Mouse (Mus musculus) layer of hippocampus, postnatal 10 days (tissue): Measurements from ENCODE around the gene Pklr. TPM values are rescaled to one million over a fixed set of nuclear protein-coding genes. Genes with fewer than 3 reads are reported as not detected.

Experiments
- DNase-seq, 2 experiments: peaks; one replicate each; pipeline ENCODE4 v3.0.0; 2021; ENCODE audit warnings: low spot score in 2 of 2
- long read RNA-seq: library from polyadenylated mRNA; stranded (forward); transcript quantifications from one replicate; pipeline ENCODE4 v2.0.0, GENCODE M21; 2023
- total RNA-seq, 2 experiments: library from RNA; stranded (reverse); gene quantifications; 2 replicates each; pipeline ENCODE4 v1.2.3; 2021

The Pklr gene
- total RNA-seq = under 1 TPM; 0.22 to 0.48 TPM
- long read RNA-seq = 0 reads

DNA sequence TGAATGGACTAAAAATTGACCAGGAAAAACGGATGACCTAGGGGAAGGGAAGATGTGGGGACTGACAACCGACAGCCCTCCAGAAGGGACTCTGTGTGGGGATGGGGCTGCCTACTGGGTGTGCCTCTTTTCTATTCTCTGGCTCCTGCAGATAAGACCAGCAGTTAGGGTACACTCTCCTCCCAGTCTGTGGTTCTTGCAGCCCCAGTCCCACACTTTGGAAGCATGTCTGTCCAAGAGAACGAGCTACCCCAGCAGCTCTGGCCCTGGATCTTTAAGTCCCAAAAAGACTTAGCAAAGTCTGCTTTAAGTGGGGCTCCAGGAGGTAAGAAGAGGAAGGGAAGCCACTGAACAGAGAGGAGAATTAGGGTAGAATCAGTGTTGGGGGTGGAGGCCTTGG is at the start of gene Pklr:
Gene Pklr (plus strand): TSS at position 185 of the 400 bp plus-strand sequence.
- no peak for DNase-seq

DNA sequence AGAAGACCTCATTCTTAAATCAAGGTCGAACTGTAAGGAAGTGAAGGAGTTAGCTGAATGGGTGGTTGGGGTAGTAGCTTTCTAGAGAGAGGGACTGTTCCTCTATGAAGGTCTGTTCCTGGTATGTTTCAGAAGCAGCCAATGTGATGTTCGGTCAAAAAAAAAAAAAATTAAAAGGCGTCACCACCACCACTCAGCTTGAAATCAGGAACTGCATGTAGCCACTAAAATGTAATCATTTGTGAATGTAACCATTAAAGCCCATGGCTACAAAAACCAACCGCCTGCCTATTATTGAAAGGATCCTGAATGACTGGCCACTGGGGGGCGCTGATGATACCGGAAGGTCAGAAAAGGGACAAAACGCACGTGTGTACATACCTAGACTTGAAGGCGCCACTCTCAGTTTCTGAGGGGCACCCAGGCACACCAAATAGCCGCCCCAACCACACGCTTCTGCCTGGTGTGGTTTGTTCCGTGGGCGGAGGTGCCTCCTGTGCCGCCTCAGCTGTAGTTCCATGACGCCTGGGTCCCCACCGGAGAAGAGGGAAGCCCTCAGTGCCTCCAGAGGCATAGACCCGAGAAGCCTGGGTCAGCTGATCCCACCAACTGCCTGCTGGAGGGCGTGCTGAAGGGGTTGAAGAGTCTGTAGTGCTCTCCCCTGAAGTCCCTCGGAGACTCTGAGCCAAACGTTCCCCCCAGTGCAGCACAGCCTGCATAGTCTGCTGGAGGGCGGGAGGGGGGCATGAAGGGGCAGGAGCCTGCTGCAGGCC is 48.4 kb upstream of the Pklr start:
- peak; percentile 85 to 87 for DNase-seq

DNA sequence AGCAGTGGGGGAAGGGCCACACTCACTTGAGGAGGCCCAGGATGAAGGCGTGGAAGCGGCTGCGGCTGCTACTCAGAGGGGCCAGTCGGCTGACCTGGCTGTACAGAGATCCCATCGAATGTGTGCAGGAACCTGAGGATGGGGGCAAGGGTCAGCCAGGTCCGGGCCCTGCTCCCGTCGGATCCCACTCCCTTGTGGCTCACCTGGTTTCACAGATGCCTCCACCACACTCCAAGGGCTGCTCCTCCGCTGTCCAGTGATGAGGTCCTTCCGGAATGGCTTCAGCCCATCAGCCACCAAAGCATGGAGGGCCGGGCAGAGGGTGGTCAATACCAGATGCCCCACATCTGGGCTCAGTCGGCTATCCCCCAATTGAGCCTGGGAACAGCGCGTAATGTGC is 47.0 kb upstream of the Pklr start:
- no peak for DNase-seq

DNA sequence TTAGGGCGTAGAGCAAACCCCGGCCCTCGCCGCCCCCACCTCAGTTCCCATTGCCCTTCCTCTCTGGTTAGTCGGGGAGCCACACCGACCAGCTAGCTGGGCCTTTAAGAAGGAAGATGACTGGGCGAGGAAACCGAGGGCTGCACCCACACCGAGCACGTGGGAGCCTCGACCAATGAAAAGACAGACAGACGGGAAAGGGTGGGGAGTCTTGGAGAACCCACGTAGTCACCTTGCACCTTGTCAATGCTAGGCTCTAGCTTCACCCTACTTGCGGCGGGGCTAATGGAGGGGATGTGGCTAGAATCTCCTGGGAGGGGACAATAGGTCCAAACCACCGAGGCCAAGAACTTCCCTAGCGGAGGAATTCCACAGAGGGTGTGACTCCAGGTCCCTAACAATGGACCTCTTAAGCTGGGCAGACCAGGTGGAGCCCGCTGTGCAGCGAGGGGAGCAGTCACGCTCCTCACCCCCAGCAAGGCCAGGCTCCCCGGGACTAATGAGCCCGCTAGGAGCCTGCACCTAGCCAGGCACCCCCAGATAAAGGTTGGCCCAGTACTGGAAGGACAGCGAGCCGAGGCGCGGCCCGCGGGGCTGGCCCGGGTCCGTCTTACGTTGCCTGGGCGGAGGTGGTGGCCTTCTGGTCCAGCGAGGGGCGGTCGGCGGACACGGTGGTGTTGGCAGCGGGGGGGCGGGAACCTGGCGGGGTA is 45.9 kb upstream of the Pklr start:
- DNase-seq = peak; percentile 72 to 82

DNA sequence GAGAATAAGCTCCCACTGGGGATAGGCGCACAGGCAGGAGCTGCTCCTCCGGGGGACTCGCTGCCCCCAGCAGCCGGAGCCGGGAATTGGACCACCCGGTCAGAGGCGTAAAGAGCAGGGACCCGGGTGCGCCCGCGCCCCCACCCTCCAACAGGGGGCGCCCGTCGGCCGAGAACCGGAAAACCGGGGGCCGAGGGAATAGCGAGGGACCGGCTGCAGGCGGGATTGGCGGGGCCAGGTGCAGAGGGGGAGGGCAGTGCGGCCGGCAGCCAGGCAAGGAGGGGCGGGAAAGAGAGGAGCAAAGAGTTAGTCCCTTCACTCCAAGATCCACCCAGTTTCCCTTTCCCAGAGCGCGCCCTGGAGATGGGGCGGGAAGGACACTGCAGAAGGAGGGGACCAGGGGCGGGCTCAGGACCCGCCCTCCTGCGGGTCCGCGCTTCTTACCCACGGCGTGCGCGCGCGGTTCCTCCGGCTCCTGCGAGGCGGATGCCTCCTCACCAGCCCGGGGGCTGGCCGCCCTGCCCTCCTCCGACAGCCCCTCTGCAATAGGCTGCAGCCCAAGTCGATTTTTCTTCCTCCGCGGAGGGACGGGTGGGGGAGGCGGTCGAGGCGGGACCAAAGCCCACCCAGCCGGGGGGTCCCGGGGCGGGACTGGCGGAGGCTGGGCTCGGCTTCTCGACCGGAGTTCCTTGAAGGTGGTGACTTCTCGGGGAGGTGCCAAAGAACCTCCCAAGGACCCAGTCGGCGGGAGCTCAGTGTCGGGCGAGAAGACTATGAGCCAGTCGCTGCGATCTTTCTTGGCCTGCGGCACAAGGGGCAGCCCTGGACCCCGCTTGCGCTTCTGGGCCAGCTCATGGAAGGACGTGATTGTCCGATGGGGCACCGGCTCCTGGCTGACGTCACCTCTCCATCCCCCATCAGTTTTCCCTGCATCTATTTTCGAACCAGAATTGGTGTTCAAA is 45.0 kb upstream of the Pklr start:
- peak; percentile 86 to 90 for DNase-seq

DNA sequence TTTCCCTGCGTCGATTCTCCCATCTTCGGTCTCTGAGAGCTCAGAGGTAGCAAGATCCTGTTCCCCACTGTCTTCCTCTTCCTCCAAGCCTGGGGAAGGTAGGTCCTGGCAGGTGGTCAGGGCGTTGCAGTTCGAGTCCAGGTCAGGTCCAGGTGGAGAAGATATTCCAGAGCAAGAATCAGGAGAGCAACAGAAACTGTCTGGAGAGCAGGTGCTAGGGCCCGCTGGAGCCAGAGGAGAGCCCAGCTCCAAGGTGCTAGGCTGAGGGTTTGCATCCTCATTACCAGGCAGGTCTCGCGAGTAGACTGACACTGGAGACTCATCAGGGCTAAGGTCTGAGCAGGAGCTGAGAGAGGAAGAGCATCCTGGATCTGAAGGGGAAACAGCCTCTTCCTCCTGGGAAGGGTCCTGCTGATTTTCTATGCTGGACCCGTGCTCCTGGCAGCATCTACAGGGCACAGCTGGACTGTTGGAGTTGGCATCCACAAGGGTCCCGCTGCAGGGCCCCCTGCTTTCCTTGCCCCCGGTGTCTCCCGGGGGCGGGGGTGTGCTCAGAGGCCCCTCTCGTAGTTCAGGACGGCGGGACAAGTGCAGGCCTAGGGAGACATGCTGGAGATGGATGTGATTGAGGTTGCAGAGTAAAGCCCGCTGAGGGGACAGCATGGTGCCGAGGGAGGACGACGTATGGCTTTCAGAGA is 44.0 kb upstream of the Pklr start:
- DNase-seq = no peak

DNA sequence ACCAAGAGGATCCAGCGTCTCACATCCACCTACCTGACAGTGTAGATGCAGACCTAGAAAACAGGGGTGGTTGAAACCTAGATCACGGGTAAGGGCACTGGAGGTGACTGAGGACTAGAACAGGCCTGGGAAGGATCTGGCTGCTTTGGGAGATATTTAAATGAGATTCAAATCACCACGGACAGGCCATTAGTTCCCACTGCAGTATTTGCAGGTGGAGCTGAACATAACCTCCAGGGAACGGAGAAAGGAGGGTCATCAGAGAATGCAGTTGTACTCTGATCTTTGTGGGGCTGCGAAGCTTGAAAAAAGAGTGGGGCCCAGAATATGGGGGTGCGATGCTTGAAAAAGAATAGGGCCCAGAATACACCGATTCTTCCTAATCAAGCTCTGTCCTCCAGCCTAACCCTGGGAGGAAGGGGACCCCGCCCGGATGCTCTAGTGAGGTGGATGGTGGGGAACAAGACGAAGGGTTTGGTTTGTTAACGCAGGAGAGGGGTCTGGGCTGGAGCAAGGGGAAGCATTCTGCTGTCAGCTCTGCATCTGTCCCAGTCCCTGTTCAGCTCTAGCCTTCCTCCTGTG is 43.3 kb upstream of the Pklr start:
- DNase-seq = no peak

DNA sequence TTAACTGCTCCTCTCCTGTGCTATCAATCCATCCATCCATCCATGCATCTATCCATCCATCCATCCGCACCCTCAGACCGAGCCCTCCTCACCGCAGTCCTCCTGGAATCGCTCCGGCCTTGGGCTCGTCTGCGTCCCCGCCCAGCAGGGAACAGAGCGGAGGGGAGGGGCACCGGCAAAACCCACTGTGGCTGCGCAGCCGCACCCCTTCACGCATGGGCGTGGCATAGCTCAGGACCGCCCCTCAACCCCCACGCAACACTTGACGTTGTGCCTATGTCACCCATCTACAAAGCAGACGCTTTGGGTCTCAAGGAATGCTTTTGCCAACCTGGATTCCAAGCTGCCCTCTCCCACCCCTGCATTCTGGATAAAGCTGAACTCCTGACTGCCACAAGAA is 42.8 kb upstream of the Pklr start, which contains the start of gene Rusc1:
Gene Rusc1 (minus strand): TSS at position 137 of the 400 bp plus-strand sequence.
- DNase-seq = peak; percentile 86 to 92

DNA sequence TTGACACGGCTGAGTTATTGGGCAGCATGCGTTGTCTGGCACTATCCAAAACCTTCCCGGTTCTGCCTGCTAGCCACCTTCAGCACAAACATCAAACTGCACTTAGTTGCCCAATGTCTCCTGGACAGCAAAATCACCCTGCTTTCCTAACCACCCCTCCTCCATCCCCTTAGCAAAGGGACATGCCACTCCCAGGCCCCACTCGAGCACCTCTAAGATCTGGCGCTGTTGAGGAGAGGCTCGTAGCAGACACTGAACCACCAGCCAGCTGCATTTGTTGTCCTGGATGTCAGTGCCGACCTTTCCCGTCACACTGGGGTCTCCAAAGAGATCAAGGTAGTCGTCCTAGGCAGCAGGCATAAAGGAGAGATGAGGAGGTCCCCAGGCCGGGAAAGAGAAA is 41.9 kb upstream of the Pklr start:
- DNase-seq = no peak

DNA sequence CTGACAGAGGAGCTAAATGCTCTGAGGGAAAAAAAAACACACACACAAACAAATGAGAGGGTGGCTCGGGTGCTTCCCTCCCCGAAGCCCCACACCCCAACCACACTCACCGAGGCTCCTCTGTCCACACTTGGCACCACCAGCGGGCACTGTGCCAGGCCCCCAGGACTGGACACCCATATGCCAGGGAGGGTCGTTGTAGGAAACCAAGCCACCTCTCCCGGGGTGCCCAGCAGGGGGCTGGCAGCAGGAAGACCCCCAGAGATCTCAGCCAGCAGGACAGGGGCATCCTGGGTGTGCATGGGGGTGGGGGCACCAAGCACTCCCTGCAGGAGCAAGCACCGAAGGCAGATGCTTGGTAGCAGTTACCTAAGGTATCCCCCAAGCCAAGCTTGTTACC is 35.1 kb upstream of the Pklr start, which contains the start of gene Gm43738:
Gene Gm43738 (minus strand): TSS at position 289 of the 400 bp plus-strand sequence.
- DNase-seq = peak in 1 of 2 experiments; percentile 49

DNA sequence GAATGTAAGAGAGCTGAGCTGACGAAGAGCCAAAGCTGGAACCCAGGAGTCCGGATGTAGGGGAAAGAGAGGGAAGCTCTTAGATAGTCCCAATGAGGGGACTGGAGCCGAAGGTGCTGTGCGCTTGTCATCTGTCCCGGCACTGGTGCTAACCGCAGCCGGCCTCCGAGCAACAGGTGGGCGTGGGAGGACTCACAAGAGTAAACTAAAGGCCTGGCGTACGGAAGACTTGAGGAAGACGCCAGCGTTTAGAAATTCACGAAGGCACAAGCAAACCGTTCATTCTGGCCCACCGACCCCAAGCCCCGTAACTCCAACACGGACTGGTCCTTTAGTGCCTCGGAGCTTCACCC is 34.5 kb upstream of the Pklr start:
- DNase-seq = no peak

DNA sequence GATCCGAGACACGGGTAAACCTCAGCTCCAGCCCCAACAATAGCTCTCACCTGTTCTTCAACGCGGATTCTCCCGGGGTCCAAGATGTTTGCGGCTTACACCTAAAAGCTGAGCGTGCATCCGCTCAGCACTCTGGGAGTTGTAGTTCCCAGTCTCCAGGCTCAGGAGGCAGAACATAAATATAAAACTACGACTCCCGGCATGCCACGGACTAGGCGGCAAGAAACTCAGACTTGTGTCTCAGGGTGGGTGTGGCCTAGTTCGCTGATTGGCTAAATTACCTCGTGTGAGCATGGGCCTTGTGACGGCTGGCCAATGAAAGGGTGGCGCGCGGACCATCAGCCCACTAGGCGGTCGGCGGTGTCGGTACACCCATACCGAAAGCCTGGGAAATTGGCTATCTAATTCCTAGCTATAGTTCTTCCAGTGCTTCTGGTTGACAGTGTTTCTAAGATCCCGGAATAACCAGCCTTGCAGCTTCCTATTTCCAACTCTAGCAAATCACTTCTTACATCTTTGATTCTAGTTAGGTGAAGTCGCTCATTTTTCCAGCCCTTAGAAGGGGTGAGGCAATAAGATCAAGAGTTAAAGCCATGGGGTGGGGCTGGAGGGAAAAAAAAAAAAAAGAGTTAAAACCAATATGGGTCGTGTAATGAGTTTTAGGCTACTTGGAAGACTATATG is 34.0 kb upstream of the Pklr start, which contains the start of gene Fdps:
Gene Fdps (minus strand): TSS at position 148 of the 683 bp plus-strand sequence.
- DNase-seq = peak; percentile 88 to 93

DNA sequence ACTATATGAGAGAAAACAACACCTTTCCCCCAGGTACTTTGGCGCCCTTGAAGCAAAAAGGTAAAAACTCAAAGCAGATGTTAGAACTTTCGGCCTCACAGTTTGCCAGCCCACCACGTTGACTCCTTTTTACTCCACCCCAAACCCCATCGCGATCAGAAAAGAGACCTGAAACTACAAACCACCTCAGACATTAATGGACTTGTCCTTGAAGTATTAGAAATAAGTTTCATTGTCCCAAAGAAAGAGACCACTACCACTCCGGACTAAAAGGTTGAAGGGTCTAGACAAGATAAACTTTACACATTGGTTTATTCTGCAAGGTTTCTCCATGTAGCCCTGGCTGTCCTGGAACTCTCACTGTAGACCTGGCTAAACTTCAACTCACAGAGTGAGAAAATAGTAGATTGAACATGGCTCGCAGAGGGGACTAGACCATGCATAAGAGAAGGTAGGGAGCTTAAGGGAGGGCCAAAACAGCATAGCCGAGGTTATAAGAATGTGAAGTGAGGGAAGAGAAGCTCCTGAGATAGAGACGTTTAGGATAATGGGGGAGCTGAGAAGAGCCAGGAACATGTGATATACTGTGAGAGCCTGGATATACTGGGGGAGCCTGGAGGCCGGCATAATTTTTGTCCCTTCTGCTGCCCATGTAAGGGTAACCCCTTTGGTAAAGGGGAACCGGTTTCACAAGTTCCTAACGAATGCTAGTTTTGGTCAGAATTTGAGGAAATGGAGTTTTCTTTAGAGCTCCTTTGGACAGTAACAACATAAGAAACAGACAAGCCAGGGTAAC is 33.2 kb upstream of the Pklr start:
- DNase-seq = no peak

DNA sequence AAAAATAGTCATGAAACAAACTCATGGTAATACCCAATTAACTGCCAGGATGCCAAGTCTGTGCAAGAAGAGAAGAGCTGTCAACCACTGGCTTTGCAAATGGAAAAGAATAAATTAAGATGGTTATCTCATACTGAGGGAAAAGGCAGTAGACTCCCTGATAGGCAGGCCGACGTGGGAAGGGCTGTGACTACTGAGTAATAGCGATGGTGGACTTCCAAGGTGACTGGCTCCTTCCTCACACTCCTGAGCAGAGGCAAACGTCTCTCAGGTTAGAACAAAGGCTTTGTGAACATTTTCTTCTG is 32.7 kb upstream of the Pklr start:
- no peak for DNase-seq

DNA sequence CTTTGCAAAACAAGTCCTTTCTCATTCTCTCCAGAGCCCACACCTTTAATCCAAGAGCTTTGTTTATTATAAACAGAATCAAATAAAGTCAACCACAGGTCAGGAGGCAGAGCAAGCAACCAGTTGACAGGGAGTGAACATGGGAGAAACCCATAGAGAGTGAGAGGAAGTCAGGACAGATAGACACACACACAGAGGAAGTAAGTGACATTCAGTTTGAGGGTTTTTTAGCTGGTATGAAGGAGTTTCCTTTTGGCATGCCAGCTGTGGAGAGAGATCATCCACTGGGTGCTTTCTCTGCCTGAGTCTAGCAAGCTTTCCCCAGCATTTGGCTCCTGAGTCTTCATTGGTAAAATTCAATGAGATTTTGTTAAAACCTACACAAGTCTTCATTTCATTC is 29.1 kb upstream of the Pklr start:
- no peak for DNase-seq

DNA sequence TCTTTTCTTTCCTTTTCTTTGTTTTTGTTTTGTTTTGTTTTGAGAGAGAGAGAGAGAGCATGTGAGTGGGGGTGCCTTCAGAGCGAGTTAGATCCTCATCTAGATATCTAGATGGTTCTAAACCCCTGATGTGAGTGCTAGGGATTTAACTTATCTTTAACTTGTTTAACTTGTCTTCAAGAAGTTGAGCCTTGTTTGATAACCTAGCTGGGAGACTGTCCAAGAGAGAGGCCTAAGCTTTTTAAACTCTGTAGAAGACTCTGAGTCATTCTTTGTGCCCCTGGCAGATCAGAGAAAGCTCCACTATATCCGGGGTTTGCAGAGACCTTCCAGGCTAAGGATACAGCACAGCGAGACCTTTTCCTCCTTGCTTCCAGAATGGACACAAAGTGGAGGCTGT is 28.4 kb upstream of the Pklr start:
- no peak for DNase-seq

DNA sequence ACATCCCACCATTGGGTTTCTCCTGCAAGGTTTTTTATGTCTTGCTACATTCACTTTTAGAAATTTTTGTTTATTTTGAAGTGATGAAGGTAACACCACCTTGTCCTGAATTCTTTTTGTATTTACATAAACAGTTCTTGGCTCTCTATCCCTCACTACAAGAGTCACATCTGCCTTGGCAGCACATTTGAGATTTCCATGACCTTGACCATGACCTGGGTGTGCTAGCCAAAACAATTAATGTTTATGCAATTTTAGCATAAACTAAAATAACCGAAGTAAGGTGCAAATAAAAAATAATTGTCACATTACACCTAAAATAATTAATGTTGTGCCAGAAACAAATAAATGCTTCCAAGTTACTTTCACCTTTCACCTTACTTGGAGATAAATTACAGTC is 27.8 kb upstream of the Pklr start:
- DNase-seq = no peak

DNA sequence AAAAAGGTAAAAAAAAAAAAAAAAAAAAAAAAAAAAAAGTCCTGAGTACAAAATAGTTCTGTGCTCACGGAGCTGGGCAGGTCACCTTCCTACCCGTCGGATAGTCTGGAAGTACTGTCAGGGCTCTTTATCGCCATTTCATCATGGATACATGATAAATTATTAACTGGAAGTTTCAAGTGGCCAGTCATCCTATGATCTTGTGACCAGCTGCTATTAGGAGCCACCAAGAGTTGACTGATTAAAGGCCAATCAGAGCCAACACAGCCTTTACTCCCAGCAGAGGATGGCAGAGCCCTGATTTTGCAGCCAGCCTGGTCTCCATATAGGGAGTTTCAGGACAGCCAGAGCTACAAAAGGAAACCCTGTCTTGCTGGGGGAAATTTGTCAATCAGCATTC is 22.9 kb upstream of the Pklr start:
- DNase-seq = no peak

DNA sequence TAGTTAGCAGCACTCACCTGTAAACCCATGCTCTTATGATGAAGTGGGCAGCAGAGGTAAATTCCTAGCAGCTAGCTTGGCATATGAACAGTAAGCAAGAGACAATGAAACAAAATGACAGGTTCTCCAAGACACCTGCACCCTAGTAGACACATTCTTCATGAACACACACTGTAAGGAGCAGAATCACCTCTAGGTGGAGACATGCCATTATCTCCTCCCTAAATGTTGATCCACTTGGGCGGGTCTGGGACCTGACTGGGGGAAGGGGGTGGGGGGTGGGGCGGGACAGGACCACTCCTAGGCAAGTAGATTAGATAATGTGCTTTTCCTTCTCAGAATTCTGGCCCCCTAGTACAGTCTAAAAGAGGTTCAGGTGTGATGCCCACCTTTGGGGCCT is 20.4 kb upstream of the Pklr start:
- DNase-seq = no peak
